Mouse (Mus musculus): Measurements from ENCODE around the gene Ngf.

Gene Ngf

DNA sequence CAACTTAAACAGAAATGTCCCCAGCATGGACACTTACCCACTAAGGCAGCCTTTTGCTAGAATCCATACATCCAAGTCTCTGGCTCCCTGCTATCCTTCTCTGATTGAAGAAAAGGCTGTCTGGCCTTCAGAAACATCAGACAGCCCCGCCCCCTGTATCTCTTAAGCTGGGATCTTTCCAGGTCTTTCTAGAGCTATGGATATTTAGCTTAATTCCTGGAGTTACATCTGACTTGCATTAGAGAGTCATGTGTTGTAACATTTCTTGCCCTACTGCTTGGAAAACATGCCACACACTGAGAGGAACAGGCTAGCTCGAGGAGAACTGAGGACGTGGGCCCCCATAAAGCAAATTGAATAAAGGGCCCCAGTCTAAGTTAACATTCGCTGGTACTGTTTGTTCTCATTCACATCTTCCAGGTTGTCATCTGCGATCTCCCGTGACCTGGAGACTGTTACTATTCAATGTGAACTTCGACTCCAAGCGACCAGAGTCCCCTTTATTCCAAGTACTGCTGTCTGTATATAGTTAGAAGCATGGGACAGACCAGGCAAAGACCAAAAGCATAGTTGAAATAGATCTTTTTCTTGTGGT is 38.0 kb downstream of the Ngf start:
- no peak for DNase-seq (ENCODE audit: low spot score)

DNA sequence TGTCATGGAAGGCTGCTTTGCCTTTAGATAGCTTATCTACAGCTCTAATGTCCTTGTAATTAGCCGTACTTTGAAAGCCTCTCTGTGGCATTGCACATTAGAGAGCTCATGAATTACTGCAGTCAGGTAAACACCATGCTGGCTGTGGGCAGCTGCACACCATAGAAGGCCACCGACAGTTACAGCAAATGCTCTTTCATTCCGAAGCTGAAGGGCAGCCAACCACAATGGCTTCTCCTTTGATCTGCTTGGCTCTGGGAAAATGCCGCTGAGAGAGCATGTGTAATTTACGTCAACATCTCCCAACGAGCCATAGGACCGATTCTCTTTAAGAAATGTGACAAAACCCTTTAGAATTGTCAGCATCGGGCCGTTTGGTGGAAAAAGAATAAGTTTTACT is 38.7 kb downstream of the Ngf start:
- DNase-seq (ENCODE audit: low spot score) = peak; percentile 44

DNA sequence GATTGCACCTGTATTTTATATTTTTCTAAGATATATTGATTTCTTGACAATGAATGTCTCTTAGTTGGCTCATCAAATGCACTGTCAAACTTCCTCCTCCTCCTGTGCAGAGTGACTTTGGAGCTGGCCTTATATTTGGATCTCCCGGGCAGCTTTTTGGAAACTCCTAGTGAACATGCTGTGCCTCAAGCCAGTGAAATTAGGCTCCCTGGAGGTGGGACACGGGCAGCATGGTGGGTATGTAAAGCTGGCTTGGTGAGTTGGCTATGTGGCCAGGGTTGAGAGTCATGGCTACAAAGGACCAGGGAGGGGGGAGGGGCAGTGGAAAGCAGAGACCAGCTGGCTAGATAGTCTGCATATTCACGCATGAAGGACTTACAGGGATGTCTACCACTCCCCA is 39.9 kb downstream of the Ngf start:
- no peak for DNase-seq (ENCODE audit: low spot score)

DNA sequence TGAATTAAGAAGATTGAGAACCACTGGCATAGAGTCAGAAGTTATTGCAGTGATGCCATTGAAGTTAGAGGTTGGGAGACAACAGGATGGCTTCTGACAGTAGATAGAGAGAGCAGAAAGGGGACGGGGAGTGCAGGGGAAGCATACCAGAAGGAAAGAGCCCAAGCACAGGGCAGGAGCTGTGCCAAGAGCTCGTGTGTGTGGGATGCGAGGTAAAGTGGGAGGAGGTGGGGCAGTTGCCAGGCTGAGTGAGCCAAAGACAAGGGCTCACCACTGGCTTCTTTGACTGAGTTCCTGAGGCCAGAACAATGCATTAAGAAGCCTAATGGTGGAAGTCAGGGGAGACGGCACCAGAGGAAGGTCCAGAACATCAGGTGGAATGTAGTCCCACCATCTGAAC is 47.2 kb downstream of the Ngf start:
- no peak for DNase-seq (ENCODE audit: low spot score)

DNA sequence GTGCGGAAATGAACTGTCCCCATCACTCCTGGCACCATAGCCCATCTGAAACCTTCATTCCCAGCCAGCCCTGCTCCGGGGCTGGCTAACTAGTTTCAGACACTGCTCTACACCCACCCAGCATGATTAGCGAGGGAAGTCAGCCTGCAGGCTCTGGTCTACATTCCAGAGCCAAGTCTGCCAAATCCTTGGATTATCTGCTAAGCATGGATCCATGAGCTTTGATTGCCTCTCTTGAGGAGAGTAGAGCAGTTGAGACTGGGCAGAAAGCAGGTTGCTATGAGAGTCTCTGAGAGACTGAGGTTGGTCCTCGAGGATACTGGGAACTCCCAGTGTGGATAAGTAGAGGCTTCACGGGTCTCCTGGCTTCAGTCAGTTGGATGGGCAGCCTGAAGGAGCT is 51.3 kb downstream of the Ngf start:
- no peak for DNase-seq (ENCODE audit: low spot score)

DNA sequence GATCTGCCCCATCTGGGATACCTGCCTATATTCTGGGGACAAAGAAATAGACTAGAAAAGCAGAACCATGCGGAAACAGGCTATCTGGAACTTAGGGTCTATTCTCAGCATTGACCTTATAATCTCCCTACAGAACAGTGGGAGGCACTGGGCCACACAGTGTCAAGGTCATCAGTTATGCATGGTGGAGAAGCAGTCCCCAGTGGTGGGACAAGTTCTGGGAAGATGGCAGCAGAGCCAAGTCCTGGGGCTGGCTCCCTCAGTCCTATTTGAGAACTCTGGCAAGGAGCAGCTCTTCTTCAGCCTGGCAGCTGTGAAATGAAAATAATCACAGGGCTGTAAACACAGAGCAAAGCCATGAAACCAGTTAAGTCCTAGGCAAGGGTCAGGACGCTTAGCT is 54.0 kb downstream of the Ngf start:
- DNase-seq (ENCODE audit: low spot score) = no peak

DNA sequence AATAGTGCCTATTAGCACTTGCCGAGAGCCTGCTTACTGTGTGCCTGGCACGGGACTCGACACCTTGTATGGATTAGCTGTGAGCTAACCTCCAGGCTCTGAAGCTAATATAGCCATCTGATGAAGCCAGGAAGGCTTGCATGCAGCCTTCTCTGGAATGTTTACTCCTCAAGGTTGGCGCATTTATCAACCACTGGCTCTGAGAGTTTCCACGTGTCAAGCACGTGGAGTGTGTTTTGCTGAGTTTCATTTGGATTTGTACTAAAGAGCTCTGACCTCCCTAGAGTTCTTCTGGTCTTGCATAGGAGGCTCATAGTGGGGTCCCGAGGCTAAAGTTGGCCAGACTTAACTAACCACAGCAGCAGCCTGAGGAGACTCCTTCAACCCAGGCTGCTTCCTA is 55.2 kb downstream of the Ngf start:
- DNase-seq (ENCODE audit: low spot score) = no peak

DNA sequence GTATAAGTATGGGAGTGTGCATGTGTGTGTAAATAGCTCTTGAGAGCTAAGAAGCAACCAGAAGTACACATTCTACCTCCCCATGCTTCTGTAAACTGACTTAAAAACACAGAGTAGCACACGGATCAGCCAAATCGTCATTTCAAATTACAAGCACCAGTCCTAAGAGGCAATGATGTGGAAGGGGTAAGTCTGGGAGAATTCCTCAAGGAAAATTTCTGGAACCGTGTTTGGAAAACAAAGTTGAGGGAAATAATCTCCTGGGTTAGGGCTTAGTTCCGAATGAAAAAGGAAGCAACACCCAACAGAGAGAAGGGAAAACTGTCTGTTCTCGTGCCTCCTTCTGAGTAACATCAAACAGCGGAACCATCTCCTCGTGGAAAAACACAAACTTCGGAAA is 56.1 kb downstream of the Ngf start:
- no peak for DNase-seq (ENCODE audit: low spot score)

DNA sequence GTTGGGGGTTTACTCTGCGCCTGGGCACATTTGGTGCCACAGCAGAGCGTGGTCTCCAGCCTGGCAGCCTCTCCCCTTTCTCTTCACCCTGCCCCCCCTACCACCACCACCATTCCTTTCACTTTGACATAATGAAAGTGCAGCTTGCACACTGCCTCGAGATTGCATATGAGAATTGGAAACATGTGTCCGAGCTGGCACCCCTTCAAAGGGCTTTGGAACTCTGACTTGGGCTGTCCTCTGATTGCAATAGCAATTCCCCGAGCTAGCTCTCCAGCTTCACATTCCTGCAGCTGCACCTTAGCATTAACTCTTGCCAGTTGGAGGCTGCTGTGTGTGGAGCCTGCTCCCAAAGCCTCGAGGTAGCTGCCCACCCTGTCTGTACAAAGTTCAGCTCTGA is 56.8 kb downstream of the Ngf start:
- peak; percentile 29 for DNase-seq (ENCODE audit: low spot score)

DNA sequence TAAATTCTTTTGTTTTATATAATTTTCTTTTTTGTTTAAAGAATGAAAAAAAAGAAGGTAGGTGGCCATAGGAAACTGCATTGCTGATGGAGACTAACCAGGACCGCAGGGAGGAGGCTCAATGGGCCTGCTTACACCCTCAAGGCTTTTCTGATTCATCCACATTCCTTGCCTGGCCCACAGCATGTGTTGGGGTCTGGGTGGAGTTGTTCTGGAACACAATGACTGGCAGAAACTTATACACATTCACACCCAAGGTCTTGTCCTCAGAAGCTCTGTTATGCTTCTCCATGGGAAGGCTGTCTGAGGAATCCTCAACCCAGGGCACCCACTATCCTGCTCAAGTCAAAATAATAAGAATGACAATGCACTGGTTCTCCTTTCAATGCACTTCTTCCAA is 65.0 kb downstream of the Ngf start:
- DNase-seq (ENCODE audit: low spot score) = no peak

DNA sequence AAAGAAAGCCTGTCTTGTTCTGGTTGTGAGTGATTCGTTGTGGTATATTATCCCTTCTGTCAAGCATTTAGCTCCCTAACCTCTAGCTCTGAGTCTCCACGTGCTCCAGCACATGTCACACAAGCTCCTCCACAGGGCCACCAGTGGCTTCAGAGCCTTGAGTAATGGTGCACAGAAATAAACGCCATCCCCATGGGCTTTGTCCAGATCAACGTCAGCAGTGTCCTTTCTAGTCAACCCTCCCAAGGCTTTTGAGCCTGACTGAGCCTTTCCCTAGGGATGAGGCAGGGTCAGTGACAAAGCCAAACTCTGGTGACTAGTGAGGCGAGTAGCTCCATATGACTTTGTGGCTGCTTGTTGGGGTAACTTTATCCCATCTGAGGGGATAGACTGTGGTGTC is 73.9 kb downstream of the Ngf start:
- no peak for DNase-seq (ENCODE audit: low spot score)

DNA sequence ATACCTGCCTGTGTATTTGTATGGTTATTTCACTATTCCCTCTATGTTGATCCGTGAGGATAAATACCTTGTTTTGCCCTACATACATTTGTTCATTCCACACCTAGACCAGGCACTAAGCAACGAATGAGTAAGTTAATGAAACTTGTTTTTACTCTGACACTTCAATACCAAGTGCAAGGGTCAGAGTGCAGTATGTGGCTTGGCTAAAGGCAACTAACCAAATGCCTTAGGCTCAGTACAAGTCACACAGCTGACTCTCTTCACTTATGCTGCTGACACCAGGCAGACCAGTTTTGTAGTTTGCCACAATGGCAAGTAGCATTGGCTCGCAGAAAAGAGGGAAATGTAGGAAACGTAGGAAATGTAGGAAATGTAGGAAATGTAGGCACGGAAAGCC is 77.8 kb downstream of the Ngf start:
- no peak for DNase-seq (ENCODE audit: low spot score)

DNA sequence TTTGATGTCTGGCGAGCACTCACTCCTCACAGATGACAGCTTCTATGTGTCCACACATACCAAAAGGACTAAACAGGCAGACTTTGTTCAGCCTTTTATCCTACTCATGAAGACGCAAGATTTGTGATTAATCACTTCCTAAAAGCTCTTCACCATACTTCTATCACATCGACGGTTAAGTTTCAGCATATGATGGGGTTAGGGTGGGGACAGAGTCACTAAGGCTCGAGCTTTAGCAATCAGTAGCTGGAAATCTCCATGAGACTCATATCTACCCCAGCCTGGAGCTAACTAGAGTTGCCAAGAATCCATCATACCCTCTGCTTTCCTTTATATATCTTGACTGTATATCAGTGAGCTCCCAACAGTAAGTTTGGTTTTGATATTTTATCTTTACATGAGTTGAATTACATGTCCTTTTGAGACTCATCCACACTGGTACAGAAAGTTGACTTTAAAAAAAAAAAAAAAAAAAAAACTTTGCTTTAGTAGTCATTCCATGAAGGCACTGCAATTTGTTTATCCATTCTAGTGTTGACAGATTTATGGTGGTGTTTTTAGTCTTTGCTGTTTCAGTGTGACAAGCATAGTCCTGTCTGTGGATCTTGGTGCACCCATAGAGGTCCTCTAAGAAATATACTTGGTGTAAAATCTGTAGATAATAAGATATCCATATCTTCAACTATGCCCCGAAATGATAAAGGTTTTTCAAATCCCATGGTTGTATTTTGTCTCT is 84.4 kb downstream of the Ngf start:
- no peak for DNase-seq (ENCODE audit: low spot score)

DNA sequence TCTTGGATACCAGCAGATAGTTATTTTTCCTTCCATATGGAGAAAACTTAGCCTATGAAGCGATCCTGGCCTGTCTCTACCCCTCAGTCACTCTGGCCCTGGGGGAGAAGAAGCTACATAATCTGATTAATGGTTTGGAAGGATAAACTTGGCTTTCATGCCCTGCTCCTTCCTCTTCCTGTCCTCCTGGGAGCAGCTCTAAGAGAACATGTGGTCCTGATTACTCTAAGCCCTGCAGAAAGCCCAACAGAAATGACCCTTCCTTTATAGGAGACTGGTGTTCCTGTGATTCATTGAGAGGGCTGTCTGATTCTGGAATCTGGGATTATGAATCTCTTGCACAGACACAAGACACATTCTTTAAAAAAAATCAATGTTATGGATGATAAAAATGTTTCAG is 86.4 kb downstream of the Ngf start:
- peak; percentile 59 for DNase-seq (ENCODE audit: low spot score)

DNA sequence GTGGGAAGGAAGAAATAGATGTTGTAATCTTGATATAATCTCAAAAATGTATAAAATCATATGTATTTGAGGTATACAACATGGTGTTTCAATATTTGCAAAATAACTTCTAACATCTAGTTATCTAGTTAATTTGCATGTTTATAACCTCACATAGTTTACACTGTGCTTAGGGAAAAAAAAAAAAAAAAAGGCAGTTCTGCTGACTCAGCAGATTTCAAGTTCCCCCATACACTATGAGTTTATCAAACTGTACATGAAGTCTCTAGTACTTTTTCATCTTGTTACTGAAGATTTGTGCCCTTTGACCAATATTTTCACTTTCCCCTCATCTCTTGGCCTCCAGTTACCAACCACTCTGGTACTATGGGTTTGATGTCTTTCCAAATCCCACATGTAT is 86.9 kb downstream of the Ngf start:
- DNase-seq (ENCODE audit: low spot score) = no peak
